Mouse (Mus musculus) inflammation-experienced regulatory T-cells, adult 16 weeks (primary cell): ENCODE results near the gene Gm10228. TPM values are rescaled to one million over a fixed set of nuclear protein-coding genes. Genes with fewer than 3 reads are reported as not detected.

ENCODE experiments used
- polyA plus RNA-seq: library from polyadenylated mRNA; unstranded; fragments of 100-300 nt; shearing (Covaris generic); gene quantifications from one replicate; pipeline ENCODE4 v1.2.1, GENCODE M21; 2017

Gm10228 gene
- not detected for polyA plus RNA-seq

GRCm38 (mm10) chr16:89041372-89041771 is at the start of gene Gm10228:
Gene Gm10228, minus strand, starts transcription at chr16:89041472.

DNA sequence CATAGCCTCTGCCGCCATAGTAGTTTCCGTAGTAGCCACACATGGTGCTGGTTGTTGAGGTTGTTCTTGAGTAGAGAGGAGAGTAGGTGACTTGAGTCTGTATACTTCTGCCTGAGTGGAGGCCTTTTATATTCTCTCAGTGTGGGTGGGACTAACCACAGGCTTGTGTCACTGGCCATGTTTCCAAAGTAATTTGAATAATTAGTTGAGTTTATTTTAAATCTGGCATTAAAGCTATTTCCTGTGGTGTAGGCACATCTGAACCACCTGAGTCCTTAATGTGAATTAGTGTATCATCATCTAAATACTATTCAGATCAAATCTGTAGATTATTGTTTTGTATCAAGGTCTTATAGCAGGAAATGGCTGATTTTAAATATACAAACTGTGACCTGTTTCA is 22.6 kb upstream of the Gm10228 start, which contains the start of gene 1110025L11Rik:
Gene 1110025L11Rik (minus strand): TSS at position 101 of the 400 bp plus-strand sequence.

GRCm38 (mm10) chr16:89047783-89048182 is 6.5 kb upstream of the Gm10228 start, which contains the start of gene Krtap6-5:
Gene Krtap6-5, minus strand, starts transcription at chr16:89047883.

DNA sequence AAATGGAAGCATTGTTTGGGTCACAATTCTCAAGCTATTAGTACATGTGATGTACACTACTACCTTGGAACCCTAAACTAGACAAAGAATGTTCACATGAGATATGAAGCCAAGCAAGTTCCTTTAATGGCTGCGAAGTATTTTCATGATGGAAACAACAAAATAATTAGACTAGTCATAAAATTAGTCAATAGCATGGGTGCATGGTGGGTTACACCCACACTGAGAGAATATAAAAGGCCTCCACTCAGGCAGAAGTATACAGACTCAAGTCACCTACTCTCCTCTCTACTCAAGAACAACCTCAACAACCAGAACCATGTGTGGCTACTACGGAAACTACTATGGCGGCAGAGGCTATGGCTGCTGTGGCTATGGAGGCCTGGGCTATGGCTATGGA is 9.9 kb downstream of the Gm10228 start, which contains the start of gene Krtap6-1:
Gene Krtap6-1 (plus strand): TSS at position 301 of the 400 bp plus-strand sequence.

DNA sequence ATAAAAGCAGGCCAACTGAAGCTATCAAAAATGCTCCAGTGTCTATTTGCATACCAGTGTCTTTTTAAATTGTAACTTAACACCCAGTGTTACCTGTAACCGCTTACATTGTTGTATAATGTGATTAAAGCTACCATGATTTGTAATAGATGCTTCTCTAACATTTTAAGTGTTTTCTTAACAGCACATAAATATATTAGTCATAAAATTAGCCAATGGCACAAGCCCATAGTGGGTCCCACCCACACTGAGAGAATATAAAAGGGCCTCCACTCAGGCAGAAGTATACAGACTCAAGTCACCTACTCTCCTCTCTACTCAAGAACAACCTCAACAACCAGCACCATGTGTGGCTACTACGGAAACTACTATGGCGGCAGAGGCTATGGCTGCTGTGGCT is 26.3 kb downstream of the Gm10228 start, which contains the start of gene Gm10229:
Gene Gm10229 (plus strand): TSS at position 301 of the 400 bp plus-strand sequence.

DNA sequence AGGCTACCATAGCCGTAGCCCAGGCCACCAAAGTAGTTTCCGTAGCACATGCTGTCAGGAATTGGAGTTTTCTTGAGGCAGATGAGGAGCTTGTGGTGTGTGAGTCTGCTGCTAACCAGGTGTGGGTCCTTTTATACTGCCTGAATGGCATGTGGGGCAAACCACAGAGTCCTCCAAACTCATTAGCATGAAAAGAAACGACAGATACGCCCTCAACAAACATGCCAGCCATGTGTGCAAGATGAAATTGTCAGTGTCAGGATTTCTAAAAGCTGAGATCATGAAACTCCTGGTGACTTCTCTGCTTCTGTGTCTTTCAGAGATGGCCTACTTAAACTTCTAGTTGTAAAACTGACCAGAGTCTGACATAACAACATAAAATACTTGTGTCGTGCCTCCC is 30.6 kb downstream of the Gm10228 start, which contains the start of gene Krtap22-2:
Gene Krtap22-2 (minus strand): TSS at position 101 of the 400 bp plus-strand sequence.

Other genes with a start within 250 kb of the Gm10228 start
- not detected for gene Gm20741, start 229.3 kb downstream of the Gm10228 start, polyA plus RNA-seq
- gene Krtap15, start 221.3 kb downstream of the Gm10228 start, polyA plus RNA-seq = not detected
- gene Krtap14, start 215.3 kb downstream of the Gm10228 start, polyA plus RNA-seq = not detected
- not detected for gene Krtap19-1, start 172.1 kb downstream of the Gm10228 start, polyA plus RNA-seq
- not detected for gene Krtap19-2, start 167.2 kb downstream of the Gm10228 start, polyA plus RNA-seq
- not detected for gene Krtap19-3, start 163.4 kb downstream of the Gm10228 start, polyA plus RNA-seq
- gene Krtap19-4, start 156.4 kb downstream of the Gm10228 start, polyA plus RNA-seq = not detected
- not detected for gene Krtap19-5, start 145.0 kb downstream of the Gm10228 start, polyA plus RNA-seq
- not detected for gene Krtap19-9b, start 109.2 kb downstream of the Gm10228 start, polyA plus RNA-seq
- gene Krtap16-3, start 78.6 kb downstream of the Gm10228 start, polyA plus RNA-seq = not detected
- not detected for gene Krtap22-2, start 30.7 kb downstream of the Gm10228 start, polyA plus RNA-seq
- gene Gm10229, start 26.2 kb downstream of the Gm10228 start, polyA plus RNA-seq = not detected
- not detected for gene Krtap6-1, start 9.8 kb downstream of the Gm10228 start, polyA plus RNA-seq
- gene Krtap6-5, start 6.4 kb upstream of the Gm10228 start, polyA plus RNA-seq = not detected
- gene 1110025L11Rik, start 22.5 kb upstream of the Gm10228 start, polyA plus RNA-seq = not detected
- gene Krtap6-3, start 42.5 kb upstream of the Gm10228 start, polyA plus RNA-seq = not detected
- gene Gm6358, start 99.4 kb upstream of the Gm10228 start, polyA plus RNA-seq = not detected
- not detected for gene Gm10061, start 109.6 kb upstream of the Gm10228 start, polyA plus RNA-seq
- not detected for gene Gm9789, start 116.5 kb upstream of the Gm10228 start, polyA plus RNA-seq
- not detected for gene Gm7735, start 128.0 kb upstream of the Gm10228 start, polyA plus RNA-seq
- gene 1110057P08Rik, start 133.3 kb upstream of the Gm10228 start, polyA plus RNA-seq = not detected
- gene Krtap20-2, start 164.4 kb upstream of the Gm10228 start, polyA plus RNA-seq = not detected